Mouse (Mus musculus) stomach, adult 2 months (tissue): ENCODE data around the gene Fgf3. TPM values are rescaled to one million over a fixed set of nuclear protein-coding genes. Genes with fewer than 3 reads are reported as not detected.

ENCODE experiments used
- polyA plus RNA-seq: library from polyadenylated mRNA; depleted of rRNA; stranded (reverse); fragments of >200 nt; gene quantifications from 2 replicates; pipeline ENCODE4 v1.2.3, GENCODE M21; 2012; rRNA removed

Gene Fgf3
- polyA plus RNA-seq = not detected in 2 replicates

DNA sequence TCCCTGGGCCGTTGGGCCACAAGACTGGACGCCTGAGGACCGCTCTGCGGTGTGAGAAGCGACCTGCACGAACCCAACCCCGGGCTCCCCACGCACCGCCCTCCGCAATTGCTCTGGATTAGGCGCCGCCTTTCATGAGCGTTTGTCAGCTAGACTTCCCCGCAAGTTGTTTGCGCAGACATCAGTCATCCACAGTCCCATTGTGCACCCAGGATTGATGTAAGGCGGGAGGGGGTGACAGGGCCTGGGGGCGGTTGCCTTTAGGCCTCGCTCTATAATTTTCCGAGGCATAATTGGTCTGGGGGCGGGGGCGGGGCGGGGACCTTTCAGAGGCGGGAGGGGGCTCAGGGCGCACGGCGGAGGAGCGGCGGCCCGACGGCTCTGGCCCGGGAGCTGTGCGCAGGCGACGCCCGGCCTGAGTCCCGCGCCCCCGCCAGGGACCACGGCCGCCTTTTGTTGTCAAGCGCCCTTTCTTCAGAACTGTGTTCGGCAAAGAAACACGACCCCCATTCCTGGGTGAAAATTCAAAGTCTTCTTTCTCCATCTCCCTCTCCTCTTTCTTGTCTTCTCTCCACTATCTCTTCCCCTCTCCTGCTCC is at the start of gene Fgf3:
Gene Fgf3, plus strand, starts transcription at position 193 of the 598 bp plus-strand sequence.

DNA sequence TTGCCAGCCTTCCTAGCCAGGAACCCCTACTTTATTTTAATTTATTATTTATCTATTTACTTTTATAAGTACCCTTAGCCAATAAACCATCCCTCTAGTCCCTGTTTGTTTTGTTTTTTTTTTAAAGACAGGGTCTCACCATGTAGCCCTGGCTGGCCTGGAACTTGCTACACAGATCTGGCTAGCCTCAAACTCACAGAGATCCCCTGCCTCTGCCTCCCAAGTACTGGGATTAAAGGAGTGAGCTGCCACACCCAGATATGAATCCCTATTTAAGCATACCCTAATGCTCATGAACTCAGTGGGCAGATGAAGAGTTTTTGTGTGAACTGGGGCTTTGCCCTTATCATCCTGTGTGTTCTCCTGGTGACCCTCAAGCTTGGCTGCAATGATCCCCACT is 9.2 kb downstream of the Fgf3 start, which contains the start of gene Fgf4:
Gene Fgf4, plus strand, starts transcription at position 301 of the 400 bp plus-strand sequence.

Other genes with a start within 250 kb of the Fgf3 start
- 21.2 and 28.6 TPM in 2 replicates for gene Ano1, start 86.1 kb upstream of the Fgf3 start, polyA plus RNA-seq
- 0.02 TPM in 1 of 2 replicates, not detected in the other for gene Fgf4, start 9.3 kb downstream of the Fgf3 start, polyA plus RNA-seq
- gene Fgf15, start 58.4 kb downstream of the Fgf3 start, polyA plus RNA-seq = not detected in 2 replicates
- gene LTO1, start 77.0 kb downstream of the Fgf3 start, polyA plus RNA-seq = 6.3 and 7.0 TPM in 2 replicates
- gene Ccnd1, start 101.8 kb downstream of the Fgf3 start, polyA plus RNA-seq = 26.9 and 28.3 TPM in 2 replicates